Comparison of ENCODE assay signal across 1 mouse cellular context in the genomic region with DNA sequence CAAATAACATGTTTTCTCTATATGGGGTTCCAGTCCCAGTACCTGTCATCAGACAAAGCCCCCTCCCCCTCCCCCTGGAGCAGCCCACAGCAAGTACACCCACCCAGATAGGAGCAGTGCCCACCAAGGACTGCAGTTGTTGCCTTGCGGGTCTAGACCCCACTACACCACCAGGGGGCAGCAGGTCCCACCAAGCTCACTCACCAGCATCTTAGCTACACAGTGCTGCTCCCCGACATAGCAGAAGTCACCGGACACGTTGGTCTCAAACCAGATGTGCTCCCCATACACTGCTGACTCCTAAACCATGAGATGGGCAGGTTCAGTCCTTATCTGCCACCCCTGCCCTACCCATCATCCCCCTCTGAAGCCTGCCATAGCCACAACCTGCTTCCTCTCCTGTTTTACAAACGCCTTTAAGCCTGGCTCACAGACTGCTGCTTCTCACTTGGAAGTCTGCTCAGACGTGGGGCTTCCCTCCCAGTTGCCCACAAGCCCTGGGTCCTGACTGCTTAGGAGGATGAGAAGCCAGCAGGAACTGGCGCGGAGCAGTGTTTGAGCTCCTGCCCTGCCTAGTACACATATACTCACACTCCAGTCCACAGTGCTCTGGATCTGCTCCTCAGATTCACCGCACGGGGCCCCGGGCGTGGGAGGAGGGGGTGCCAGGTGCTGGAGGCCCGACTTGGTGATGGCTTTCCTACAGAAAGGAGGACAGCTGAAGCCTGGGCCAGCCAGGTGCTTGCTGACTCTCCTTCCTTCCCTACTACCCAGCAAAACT.
TF ChIP-seq lines count a peak whose summit lies in the region.

No protein-coding gene starts in this region.

TF ChIP-seq in C2C12, 6 proteins besides CTCF, POLR2A, EP300 and RAD21:
- TF ChIP-seq MAX (IDR thresholded peaks at IDR 0.05): no peak
